Mouse (Mus musculus) testis, adult 2 months (tissue): Measurements from ENCODE around the gene Cdhr3. TPM values are rescaled to one million over a fixed set of nuclear protein-coding genes. Genes with fewer than 3 reads are reported as not detected.

ENCODE experiments used
- H3K27ac ChIP-seq: fragments of 200-500 bp; 2 replicates; pipeline ENCODE4 v1.5.1; 2012; ENCODE audit warnings: low read depth, low read length; ENCODE audit not compliant: control insufficient read depth, insufficient read depth
- H3K27me3 ChIP-seq: fragments of 200-500 bp; 2 replicates; pipeline ENCODE4 v1.6.1; 2012; ENCODE audit warnings: mild to moderate bottlenecking, low read length, moderate library complexity; ENCODE audit not compliant: control insufficient read depth, insufficient read depth
- H3K36me3 ChIP-seq: fragments of 200-500 bp; 2 replicates; pipeline ENCODE4 v1.6.1; 2012; ENCODE audit warnings: mild to moderate bottlenecking, low read length; ENCODE audit not compliant: control insufficient read depth, insufficient read depth
- H3K4me1 ChIP-seq: fragments of 200-500 bp; 2 replicates; pipeline ENCODE4 v1.6.1; 2012; ENCODE audit warnings: low read length; ENCODE audit not compliant: control insufficient read depth, insufficient read depth
- H3K4me3 ChIP-seq: fragments of 200-500 bp; 2 replicates; pipeline ENCODE4 v1.5.1; 2012; ENCODE audit warnings: low read depth, mild to moderate bottlenecking, low read length, moderate library complexity, mixed read lengths; ENCODE audit not compliant: control insufficient read depth
- CTCF ChIP-seq: fragments of 200-500 bp; IDR thresholded peaks from 2 replicates; pipeline ENCODE4 v1.5.1; 2012; ENCODE audit warnings: low read depth, mild to moderate bottlenecking, inconsistent platforms, low read length, moderate library complexity; ENCODE audit not compliant: control insufficient read depth, insufficient read depth, insufficient replicate concordance
- POLR2A ChIP-seq: fragments of 200-500 bp; IDR thresholded peaks from 2 replicates; pipeline ENCODE4 v1.6.1; 2012; ENCODE audit warnings: low read depth, mild to moderate bottlenecking, inconsistent platforms, low read length, moderate library complexity; ENCODE audit not compliant: control insufficient read depth
- polyA plus RNA-seq: library from polyadenylated mRNA; depleted of rRNA; stranded (reverse); fragments of >200 nt; gene quantifications from 2 replicates; pipeline ENCODE4 v1.2.3, GENCODE M21; 2012

Gene Cdhr3
- polyA plus RNA-seq, 1 experiment: 0.02 TPM

DNA sequence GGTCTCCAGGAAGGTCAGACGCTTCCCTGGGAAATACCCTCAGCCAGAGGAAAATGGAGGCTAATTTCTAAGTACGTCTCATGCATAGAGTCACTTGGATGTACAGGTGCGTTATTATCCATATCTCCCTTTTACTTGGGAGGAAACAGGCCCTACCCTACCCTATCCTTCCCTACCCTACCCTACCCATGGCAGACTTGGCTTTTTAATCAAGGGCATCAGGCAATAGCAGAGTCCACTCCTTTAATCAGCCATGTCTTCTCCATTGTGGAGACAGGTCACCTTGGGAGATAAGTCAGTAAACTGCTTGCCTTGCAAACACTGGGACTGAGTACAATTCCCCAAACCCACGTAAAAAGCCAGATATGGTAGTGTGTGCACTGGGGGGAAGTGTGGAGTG is 70.9 kb downstream of the Cdhr3 start:
- Histone ChIP-seq H3K36me3 (no peaks in the 10 kb centered on the region), H3K4me1 (no peaks in the 10 kb centered on the region), H3K27me3 (no peaks in the 10 kb centered on the region), H3K27ac (no peak overlapping the region), H3K4me3 (no peak overlapping the region)
- TF ChIP-seq CTCF (no peak), POLR2A (no peak)

DNA sequence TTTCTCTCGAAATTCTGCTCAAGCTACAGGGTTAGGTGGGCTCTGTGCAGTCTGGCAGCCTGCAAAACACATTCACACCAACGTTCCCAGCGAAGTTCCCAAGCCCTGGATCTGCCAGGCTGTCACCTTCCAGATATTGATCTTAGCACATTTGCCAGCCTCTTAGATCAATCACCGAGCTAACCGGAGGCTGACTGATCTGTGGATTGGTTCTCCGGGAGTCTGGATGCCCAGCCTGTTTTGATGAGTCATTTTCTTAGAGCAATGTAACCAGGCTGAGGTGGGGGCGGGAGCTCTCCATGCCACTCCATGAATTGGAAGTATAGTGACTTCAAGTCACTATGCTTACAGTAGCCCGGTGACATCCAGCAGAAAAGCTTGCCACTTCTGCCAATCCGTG is 71.5 kb downstream of the Cdhr3 start:
- no peaks in the 10 kb centered on the region for H3K36me3 ChIP-seq
- H3K27ac ChIP-seq: no peak overlapping the region
- H3K4me1 ChIP-seq: no peaks in the 10 kb centered on the region
- no peak overlapping the region for H3K4me3 ChIP-seq
- H3K27me3 ChIP-seq: no peaks in the 10 kb centered on the region
- TF ChIP-seq POLR2A (no peak), CTCF (no peak)

DNA sequence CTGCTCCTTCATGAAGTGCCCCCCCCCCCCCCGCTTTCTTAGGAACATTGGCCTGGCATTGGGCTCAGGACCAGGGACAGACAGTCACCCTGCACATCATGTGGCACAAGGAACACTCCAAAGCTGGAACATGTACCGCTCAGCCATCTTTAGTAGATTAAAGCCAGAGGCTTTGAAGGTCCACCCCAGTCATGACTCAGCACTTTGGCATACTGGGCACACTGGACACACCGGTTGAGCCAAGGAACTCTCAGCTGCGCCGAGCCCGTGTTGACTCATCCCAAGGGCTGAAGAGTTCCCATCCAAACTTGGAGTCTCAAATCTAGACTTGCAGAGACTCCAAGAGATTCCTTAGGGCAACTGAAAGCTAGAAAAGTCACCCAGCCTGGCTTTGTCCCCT is 72.7 kb downstream of the Cdhr3 start:
- H3K4me3 ChIP-seq: no peak overlapping the region
- H3K27me3 ChIP-seq: no peaks in the 10 kb centered on the region
- no peak overlapping the region for H3K27ac ChIP-seq
- H3K4me1 ChIP-seq: no peaks in the 10 kb centered on the region
- TF ChIP-seq POLR2A (no peak), CTCF (no peak)
- no peaks in the 10 kb centered on the region for H3K36me3 ChIP-seq

DNA sequence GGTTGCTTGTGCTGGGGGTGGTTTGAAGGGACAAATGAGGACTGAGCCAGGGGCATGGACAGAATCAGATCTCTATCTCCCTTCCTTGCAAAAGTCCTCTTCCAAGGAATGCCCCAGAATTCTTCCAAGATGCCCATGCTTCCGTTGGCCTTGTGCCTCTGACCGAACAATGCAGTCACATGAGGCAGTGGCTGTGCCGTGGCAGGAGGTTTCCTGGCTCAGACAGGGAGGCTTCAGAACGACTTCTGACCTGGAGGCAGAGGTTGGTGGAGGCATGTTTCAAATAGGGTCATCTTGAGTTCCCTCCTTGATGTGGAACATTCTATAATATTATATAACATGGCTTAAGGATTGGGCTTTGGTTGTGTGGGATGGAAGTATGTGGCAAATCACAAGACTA is 74.1 kb downstream of the Cdhr3 start:
- Histone ChIP-seq H3K4me3 (no peak overlapping the region), H3K36me3 (no peaks in the 10 kb centered on the region), H3K27me3 (no peaks in the 10 kb centered on the region), H3K27ac (no peak overlapping the region), H3K4me1 (no peaks in the 10 kb centered on the region)
- no peak for TF ChIP-seq POLR2A
- TF ChIP-seq CTCF: no peak

DNA sequence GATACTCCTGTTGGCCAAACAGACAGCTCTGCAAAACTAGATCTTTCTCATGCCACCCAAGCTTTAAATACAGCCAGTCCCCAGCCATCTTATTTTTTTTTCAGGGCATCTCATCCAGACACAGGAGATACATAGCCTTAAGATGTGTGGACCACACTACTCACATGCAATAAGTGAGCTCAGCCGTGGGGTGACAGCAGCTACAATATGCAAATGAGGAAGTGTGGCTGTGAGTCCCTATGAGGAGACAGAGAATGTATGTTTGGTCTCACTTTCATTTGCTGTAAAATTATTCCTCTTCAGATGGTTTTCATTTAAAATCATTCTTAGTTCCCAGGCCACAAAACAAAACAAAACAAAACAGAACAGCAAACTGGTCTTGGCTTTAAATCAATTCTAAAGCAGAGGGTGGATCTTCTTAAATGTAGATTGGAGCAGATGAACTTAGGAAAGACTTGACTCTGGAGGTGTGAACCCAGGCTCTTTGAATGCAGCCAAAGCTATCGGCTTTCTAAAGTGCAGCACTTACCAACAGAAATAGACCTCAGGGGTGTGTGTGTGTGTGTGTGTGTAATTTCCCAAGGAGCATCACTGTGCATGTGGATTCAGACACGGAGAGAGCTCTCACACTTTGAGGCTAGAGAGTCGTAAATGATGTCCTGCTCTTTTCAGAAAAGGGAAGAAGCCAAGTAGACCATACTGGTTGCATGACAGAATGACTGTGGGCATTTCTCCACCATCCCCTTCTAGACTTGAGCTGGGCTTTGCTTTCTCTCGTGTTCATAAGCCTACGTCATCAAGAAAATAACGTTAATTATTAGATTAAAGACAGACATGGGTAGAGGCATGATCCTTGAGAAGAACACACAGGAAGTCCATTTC is 75.6 kb downstream of the Cdhr3 start:
- Histone ChIP-seq H3K36me3 (no peaks in the 10 kb centered on the region), H3K4me1 (no peaks in the 10 kb centered on the region)

DNA sequence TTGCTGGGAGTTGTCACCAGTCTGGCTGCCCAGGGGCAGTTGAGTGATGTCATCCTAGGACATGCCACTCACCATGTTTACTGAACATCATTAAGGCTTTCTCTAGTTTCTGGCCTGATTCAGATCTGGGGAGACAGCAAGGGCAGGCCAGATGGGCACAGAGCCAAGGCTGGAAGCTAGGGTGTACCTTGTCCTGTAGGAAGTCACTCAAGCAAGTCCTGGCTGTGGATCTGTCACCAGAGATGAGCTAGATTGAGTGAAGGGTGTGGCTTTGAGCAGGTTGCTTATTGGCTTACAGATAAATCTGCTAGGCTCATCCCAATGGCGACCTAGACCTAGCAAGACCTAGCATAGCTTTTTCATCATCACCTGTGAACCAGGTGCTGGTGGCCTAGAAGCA is 77.6 kb downstream of the Cdhr3 start:
- no peak overlapping the region for H3K4me3 ChIP-seq
- no peaks in the 10 kb centered on the region for H3K27me3 ChIP-seq
- H3K27ac ChIP-seq: no peak overlapping the region

More for the DNA sequence above, 75.6 kb downstream of the Cdhr3 start:
- H3K27ac ChIP-seq: no peak overlapping the region
- H3K4me3 ChIP-seq: no peak overlapping the region
- no peaks in the 10 kb centered on the region for H3K27me3 ChIP-seq
- TF ChIP-seq CTCF: no peak
- TF ChIP-seq POLR2A: no peak

DNA sequence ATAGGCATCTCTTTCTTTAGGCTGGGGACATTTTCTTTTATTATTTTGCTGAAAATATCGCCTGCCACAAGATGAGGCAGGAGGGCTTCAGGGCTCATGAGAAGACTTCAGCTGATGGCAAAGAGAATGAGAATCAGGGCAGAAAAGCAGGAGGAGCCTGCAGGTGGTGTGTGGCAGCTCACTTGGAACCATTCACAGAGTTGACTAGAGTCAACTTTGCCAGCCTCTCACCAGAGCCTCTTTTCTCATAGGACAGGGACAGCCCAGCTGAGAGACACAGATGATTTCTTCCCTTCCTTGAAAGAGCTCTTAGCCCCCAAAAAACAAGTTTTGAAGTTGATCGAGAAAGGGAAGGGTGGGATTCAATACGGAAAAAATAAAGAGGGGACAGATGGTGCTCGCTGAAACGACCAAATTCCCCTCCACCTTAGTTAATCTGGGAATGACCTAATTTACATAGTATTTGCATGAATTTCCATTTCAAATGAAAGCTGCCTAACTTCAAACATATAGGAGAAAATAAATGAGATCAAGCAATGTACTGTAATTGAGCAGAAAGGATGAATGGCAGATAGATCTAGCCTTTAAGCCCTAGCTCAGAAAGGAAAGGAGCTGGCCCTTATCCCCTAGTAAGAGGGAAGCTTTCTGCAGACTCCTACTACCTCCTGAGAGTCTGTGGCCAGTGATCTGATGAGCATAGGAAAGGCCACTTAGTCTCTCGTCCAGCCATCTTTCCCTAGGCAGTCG is 78.5 kb downstream of the Cdhr3 start:
- Histone ChIP-seq H3K27ac (no peak overlapping the region), H3K36me3 (no peaks in the 10 kb centered on the region), H3K27me3 (no peaks in the 10 kb centered on the region), H3K4me1 (no peaks in the 10 kb centered on the region), H3K4me3 (no peak overlapping the region)
- no peak for TF ChIP-seq POLR2A
- no peak for TF ChIP-seq CTCF

More for the DNA sequence above, 77.6 kb downstream of the Cdhr3 start:
- Histone ChIP-seq H3K36me3 (no peaks in the 10 kb centered on the region), H3K4me1 (no peaks in the 10 kb centered on the region)
- TF ChIP-seq POLR2A (no peak), CTCF (no peak)
